Mouse (Mus musculus) kidney, adult 11 months (tissue): ENCODE data around the gene Pou2f1.
A peak's percentile ranks its signal among the peaks of the same experiment; 100 is the strongest.

Experiments
- DNase-seq: peaks from one replicate; pipeline ENCODE4 v3.0.0; 2022

Pou2f1 gene

DNA sequence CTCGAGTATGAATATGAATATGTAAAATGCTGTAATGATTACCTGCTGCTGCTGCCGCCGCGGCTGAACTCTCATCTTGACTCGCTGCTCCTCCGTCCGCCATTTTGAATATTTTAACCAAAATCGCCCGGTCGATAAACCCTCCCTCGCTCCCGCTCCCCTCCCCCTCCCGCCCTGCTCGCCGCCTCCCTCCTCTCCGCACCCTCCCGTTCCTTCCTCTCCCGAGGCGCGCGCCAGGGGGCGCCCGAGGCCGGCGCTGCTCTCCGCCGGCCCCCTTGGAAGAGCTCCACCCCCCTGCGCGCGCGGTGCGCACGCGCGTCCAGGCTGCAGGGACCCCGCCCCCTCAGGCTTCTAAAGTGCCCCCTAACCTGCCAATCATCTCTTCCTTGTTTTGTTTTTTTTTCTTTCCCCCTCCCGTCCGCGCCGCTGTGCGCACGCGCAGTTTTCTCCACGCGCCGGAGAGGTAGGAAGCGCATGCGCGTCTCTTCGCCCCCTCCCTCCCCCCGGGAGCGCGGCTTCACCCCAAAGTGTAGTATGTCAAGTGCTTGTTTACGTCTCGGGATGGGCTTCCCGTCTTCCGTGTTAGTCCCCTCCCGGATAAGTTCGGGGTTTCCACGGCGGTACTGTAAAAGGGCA, at the start of gene Pou2f1:
Pou2f1 (minus strand) TSS at position 159 of the 636 bp plus-strand sequence.
- peak; percentile 97 for DNase-seq

DNA sequence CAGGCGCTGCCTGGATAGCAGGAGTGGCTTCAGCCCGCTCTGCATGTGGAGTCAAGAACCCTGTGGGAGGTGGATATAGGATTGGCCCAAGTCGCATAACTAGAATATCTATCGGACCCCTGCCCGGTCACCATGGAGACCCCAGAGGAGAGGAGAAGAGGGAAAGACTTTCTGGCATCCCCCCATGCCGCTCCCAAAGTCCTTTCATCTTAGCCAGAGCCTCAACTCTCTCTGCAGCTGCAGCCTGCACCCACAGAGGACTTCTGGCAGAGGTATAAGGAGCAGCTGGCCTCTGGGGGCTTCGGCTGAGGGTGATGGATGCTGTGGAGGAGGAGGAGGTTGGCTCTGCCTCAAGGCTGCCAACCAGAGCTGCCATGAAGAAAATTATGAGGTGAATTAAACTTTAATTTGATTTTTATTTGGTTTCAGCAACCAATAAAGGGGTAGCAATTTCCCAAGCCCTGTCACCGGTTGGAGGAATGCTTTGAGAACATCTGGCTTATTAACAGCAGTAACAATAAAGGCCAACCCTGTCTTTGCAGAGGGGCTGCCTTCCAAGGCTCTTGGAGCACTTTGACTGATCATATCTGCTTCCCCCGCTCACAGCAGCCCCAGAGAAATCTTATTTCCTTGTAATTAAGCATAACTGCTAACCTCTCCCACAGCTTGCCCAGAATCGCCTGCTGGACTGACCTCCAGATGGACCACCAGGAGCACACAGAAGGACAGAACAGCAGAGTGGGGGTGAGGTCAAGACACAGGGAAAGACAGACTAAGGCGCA, 46.8 kb upstream of the Pou2f1 start:
- no peak for DNase-seq

- no peak for DNase-seq
Observed at GRCm38 (mm10) chr1:166048230-166048911, 45.9 kb upstream of the Pou2f1 start.

GRCm38 (mm10) chr1:166047505-166048170, 45.2 kb upstream of the Pou2f1 start:
- DNase-seq, result no peak

DNA sequence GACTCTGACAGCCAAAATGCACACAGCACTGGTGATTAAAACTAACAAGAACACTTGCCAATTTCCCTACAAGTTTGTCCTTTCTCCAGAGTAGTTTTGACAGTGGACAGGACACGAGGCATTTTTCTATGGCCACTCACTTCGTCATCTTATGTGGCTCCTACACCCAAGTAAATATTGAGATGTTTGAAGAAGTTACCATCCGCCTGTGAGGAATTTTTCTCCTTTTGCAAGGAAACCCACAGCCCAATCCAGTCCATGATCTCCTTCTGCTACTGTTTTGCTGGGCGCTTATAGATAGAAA, 43.4 kb upstream of the Pou2f1 start:
- DNase-seq, result no peak

- no peak for DNase-seq
Observed at GRCm38 (mm10) chr1:166045060-166045893, 42.8 kb upstream of the Pou2f1 start.

GRCm38 (mm10) chr1:166043451-166044149, 41.1 kb upstream of the Pou2f1 start:
- no peak for DNase-seq

DNA sequence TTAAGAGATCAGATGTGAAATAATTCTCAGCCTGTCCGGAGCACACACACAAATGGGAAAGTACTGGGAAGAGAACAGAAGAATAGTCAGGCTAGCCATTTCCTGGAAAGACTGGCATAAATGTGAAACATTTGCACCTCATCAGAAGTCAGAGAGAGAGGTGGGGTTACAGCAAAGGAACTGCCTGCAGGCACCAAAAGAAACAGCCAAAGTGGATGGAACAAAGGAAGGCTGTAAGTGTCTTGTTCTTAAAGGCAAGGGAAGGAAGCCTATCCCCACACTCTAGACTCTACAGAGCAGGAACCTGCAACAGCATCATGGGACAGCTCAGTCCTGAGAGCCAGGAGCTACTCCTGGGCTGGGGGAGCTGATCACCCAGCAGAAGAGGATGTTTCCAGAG, 39.0 kb upstream of the Pou2f1 start:
- DNase-seq, result no peak

GRCm38 (mm10) chr1:166038731-166039332, 36.4 kb upstream of the Pou2f1 start:
- DNase-seq, result no peak

DNA sequence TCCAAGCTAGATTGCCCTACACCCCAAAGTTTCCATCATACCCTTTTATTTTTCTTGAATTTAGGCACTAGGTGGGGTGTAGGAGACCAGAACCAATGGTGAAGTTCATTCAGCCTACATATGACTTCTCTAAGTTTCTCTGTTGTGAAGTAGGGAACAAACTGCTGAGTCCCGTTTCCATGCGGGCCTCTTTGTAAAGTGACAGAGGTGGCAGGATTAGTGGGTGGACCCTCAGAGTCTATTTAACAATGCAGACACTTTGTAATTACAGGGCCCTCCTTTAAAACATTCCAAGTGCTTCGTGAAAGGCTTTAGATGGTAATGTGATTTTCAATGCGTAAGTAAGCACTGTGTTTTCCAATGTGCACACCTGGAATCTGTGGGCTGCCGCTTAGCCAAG, 32.6 kb upstream of the Pou2f1 start:
- no peak for DNase-seq

DNA sequence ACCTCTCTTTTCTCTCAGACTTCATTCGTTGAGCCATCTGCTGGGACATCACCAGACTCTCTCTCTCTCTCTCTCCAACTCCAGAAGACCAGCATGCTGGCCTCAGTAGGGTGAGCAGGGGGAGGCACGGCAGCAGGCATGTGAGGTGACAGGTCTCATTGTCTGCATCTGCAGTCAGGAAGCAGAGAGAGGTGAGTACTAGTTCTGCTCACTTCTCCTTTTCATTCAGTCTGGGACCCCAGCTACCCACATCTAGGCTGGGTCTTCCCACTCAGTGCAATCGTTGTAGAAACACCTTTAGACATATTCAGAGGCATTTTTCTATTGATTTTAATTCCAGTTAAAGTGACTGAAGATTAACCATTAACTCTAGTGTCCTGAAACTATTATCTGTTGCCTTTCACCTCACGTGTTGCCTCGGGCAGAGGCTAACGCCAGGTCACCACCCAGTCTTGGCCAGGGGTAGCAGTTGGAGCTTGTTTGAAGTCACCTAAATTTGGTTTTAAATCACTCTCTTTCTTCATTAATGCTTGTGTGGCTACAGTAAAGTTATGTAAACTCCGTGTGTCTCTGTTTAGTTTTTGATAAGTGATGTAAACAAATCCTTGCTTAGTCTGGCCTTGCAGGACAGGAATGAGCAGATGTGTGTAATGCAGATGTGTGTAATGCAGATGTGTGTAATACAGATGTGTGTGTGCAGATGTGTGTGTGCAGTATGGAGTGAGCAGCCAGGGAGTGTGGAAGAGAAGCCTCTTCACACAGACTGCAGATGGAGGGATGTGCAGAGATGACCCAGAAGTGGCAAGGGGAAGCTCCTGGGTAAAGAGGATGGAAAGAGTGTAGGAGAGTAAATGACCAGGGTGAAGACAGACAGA, 29.4 kb upstream of the Pou2f1 start:
- DNase-seq, result no peak

GRCm38 (mm10) chr1:166023981-166024380, 21.5 kb upstream of the Pou2f1 start:
- no peak for DNase-seq

GRCm38 (mm10) chr1:166017203-166017602, 14.7 kb upstream of the Pou2f1 start:
- no peak for DNase-seq

- no peak for DNase-seq
Observed at GRCm38 (mm10) chr1:166016306-166016705, 13.8 kb upstream of the Pou2f1 start.

- DNase-seq, result no peak
Observed at GRCm38 (mm10) chr1:166014530-166014929, 12.1 kb upstream of the Pou2f1 start.

- no peak for DNase-seq
Observed at GRCm38 (mm10) chr1:166010106-166010505, 7.6 kb upstream of the Pou2f1 start.

DNA sequence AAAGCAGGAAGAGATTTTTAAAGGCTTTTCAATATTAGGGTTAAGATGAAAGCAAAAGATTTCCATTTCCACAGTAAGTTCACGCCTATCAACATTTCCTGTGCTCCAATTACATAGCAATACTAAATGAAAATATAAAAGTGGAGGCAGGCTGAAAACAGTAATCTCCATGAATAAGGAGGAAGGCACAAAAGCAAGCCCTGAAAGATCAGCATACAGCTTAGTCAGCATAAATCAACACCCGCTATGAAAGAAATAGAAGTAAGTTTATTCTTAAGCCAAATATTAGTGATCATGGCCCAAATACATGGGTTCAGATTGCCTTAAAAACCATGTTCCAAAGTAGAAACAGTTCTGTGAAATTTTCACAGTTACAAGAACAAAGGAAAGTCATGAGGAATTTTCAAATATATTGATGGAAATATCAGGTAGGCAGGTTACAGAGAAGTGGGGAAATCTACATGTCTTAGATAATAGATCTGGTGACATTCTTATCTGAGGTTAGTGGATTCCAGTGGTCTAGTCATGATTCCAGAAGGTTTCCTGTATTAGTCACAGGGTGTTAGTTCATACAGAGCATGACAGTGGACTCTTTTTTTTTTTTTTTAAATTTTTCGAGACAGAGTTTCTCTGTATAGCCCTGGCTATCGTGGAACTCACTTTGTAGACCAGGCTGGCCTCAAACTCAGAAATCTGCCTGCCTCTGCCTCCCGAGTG, 6.3 kb upstream of the Pou2f1 start:
- no peak for DNase-seq

- no peak for DNase-seq
Observed at GRCm38 (mm10) chr1:166007026-166007425, 4.5 kb upstream of the Pou2f1 start.

GRCm38 (mm10) chr1:166003181-166004022, 924 bp upstream of the Pou2f1 start:
- DNase-seq, result peak; percentile 94
